Mouse (Mus musculus): ENCODE results near the gene Lmbrd1. TPM values are rescaled to one million over a fixed set of nuclear protein-coding genes. Genes with fewer than 3 reads are reported as not detected.

Lmbrd1 gene
- polyA plus RNA-seq, 1 experiment from 2014 or later, result 36.6 TPM

DNA sequence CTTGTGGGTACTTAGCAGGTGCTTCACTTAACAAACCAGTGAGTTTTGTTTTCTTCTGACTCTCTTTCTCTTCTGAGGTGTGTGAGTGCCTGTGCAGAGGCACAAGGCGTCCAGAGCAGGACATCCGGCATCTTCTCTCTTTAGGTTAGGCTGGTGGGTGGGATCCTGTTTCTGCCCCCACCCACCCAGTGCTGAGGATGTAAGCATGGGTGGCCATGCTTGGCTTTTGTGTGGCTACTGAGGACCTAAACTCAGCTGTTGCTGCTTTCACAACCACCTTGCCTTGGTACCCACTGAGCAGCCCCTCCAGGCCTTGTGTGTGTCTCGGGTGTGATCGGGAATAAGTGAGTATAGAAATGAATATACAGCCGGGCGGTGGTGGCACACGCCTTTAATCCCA, 7.2 kb downstream of the Lmbrd1 start:
- no peaks in the 10 kb centered on the region for H3K4me1 ChIP-seq (replicated peaks)
- H3K9me3 ChIP-seq, result no peaks in the 10 kb centered on the region
- H3K4me3 ChIP-seq (replicated peaks), result no peak overlapping the region
- H3K9ac ChIP-seq, result no peak overlapping the region
- no peak for ATAC-seq
- no peaks in the 10 kb centered on the region for H3K36me3 ChIP-seq
- H3K27ac ChIP-seq, result no peak overlapping the region
- no peak overlapping the region for H3K4me2 ChIP-seq (replicated peaks)
- no peaks in the 10 kb centered on the region for H3K27me3 ChIP-seq (replicated peaks)
- WGBS, result 92% methylated on average over 7 of the region's 7 CpGs

DNA sequence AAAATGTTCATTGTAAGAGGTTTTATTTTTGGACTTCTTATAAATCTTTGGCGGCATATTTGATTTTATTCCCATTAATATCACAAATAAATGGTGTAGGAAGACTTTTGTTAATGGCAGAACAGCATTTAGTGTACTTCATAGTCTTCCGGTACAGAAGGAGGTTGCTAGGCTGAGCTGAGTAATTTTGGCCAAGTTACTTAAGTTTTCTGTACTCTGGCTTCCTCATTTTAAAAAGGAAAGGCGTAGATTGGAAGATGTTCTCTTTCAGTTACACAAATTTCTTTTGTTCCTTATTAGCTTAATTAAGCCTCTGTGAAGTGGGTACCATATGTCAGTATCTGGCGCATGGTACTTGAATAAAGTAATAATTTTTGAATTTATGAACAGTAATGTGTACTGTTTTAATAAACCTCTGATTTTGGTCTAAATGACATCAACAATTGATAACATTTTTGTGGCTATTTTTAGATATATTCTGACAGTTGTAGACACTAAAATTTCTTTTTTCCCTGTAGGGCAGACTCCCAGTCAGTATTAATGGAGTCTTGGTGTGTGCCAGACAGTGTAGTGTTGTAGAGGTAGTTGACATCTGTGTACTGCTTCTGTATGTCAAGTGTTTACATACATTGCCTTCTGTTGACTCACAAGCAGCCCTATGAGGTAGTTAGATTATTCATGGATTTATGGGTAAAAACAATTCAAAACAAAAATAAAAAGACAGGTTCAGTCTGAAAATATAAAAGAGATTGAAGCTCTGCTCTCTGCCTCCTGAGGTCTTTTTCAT, 8.0 kb downstream of the Lmbrd1 start:
- no peaks in the 10 kb centered on the region for H3K27me3 ChIP-seq (replicated peaks)
- H3K9ac ChIP-seq, result no peak overlapping the region
- H3K36me3 ChIP-seq, result no peaks in the 10 kb centered on the region
- H3K27ac ChIP-seq, result no peak overlapping the region
- 91% methylated on average over 4 of the region's 4 CpGs for WGBS
- H3K4me2 ChIP-seq (replicated peaks), result no peak overlapping the region
- no peaks in the 10 kb centered on the region for H3K9me3 ChIP-seq
- no peak overlapping the region for H3K4me3 ChIP-seq (replicated peaks)
- no peaks in the 10 kb centered on the region for H3K4me1 ChIP-seq (replicated peaks)
- ATAC-seq, result no peak

DNA sequence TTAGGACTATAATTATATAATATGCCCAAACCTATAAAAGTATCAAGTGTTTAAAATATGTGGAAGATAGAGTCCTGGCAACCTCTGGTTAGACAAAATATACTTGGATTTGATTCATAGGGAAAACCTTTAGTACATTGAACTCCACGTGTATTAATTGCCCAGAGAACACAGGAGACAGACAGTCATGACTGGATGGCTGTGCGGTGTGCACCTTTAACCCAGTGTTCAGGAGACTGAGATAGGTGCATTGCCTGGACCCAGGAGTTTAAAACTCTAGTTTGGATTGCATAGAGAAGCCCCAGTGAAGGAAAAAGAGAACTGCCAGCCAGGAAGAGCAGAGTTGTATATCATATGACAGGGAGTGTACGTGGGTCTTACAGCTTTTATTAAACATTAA, 19.2 kb downstream of the Lmbrd1 start:
- Histone ChIP-seq H3K4me2 (replicated peaks) (no peak overlapping the region), H3K9me3 (no peaks in the 10 kb centered on the region), H3K27ac (peak overlapping the region; percentile 17; the same call in 1 of the 2 replicates), H3K36me3 (no peaks in the 10 kb centered on the region), H3K4me1 (replicated peaks) (0 out of 2 replicates have a peak, but pooled peaks cover 7% of the 10 kb centered on the region), H3K4me3 (replicated peaks) (no peak overlapping the region), H3K27me3 (replicated peaks) (no peaks in the 10 kb centered on the region), H3K9ac (no peak overlapping the region)
- no peak for ATAC-seq
- WGBS, result 68% methylated on average over 3 of the region's 3 CpGs

DNA sequence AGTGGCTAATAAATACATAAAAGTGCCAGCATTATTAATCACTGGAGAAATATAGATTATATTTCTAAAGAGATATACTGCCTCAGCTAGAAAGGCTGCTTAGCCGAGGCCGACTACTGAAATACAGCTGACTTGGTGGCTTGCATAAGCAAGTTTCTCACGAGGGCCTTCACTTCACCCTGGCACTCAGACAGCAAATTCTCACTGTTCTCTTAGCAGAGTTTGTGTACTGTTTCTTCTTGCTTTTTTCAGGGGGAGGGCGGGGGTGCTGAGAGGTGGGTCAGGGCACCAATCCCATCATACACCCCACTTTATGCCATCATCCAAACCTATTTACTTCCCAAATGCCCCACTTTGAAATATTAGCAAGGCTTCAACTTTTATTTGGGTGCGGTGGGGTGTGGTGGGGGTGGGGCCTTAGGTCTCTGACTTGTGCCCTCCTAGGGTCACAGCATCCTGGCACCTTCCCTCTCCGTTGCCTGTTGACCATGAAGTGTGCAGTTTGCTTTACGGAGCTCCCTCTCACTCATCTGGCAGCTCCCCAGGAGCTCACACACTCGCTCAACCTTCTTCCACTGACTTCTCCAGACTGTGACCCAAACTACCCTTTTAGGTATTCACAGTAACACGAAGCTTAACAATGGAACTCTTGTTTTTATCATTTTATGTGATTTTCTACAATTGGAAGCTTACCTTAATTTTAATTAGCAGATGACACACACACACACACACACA, 19.9 kb downstream of the Lmbrd1 start:
- Histone ChIP-seq H3K4me3 (replicated peaks) (no peak overlapping the region), H3K4me2 (replicated peaks) (no peak overlapping the region), H3K4me1 (replicated peaks) (peaks cover 12% of the 10 kb centered on the region), H3K27me3 (replicated peaks) (no peaks in the 10 kb centered on the region), H3K9me3 (no peaks in the 10 kb centered on the region), H3K9ac (no peak overlapping the region), H3K27ac (peak overlapping the region; percentile 17; the same call in 1 of the 2 replicates), H3K36me3 (no peaks in the 10 kb centered on the region)
- 66% methylated on average over 9 of the region's 9 CpGs for WGBS
- no peak for ATAC-seq

DNA sequence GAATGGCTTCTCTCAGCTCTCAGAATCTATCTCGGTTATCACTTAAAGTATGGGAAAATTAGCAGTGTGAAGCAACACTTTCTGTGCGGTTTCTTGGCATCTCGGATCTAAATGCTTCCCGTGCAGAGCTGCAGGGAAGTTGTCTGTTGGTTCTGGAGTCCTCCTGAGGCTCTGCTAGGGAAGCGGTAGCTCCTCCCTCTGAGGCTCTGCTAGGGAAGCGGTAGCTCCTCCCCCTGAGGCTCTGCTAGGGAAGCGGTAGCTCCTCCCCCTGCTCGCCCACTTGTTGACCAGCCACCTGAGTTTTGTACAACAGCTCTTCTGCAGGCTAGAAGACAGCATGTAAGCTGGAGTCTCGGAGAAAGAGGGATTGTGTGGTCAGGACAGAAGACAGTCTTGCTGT, 20.9 kb downstream of the Lmbrd1 start:
- Histone ChIP-seq H3K4me3 (replicated peaks) (no peak overlapping the region), H3K4me1 (replicated peaks) (peaks cover 12% of the 10 kb centered on the region), H3K9me3 (no peaks in the 10 kb centered on the region), H3K27ac (no peak overlapping the region), H3K9ac (no peak overlapping the region), H3K27me3 (replicated peaks) (no peaks in the 10 kb centered on the region), H3K36me3 (no peaks in the 10 kb centered on the region), H3K4me2 (replicated peaks) (peak overlapping the region; percentile 31)
- peak; percentile 84 for ATAC-seq
- WGBS, result 19% methylated on average over 9 of the region's 9 CpGs

DNA sequence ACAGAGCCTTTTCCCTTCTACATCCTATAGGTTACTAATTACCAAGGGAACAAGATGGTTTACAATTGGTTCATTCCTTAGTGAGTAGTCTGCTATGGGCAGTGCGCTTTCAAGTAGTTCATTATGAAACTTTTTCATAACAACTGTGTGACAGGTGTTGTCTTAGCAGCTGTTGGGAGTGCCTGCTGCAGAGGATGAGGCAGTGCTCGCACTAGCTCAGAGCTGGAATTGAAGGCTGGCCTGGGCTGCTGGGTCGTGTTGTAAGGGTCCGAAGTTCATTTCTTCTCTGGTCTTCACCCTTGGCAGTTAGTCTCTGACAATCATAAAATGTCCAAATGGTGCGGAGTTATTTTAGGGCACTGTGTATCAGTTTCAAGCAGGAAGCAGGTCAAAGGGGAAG, 21.8 kb downstream of the Lmbrd1 start:
- peaks cover 12% of the 10 kb centered on the region for H3K4me1 ChIP-seq (replicated peaks)
- H3K27me3 ChIP-seq (replicated peaks), result no peaks in the 10 kb centered on the region
- H3K27ac ChIP-seq, result no peak overlapping the region
- 60% methylated on average over 5 of the region's 5 CpGs for WGBS
- H3K9me3 ChIP-seq, result no peaks in the 10 kb centered on the region
- H3K4me2 ChIP-seq (replicated peaks), result no peak overlapping the region
- H3K36me3 ChIP-seq, result no peaks in the 10 kb centered on the region
- no peak overlapping the region for H3K4me3 ChIP-seq (replicated peaks)
- no peak overlapping the region for H3K9ac ChIP-seq
- peak; percentile 90 for ATAC-seq

DNA sequence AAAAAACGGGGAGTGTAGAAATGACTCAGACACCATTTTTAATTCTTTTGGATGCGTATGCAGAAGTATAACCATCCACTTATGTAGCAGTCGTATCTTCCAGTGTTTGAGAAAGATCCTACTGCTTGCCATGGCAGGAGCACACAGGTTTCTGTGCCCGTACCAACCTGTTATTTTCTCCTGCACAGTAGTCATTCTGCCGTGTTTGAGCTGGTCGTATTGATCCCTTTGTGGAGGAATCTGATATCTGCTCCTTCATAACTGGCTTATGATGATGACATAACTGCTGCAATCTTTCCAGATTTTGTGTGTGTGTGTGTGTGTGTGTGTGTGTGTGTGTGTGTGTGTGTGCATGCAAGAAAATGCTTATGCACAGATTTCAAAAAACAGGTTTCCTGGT, 25.4 kb downstream of the Lmbrd1 start:
- H3K4me1 ChIP-seq (replicated peaks), result peaks cover 12% of the 10 kb centered on the region
- no peaks in the 10 kb centered on the region for H3K36me3 ChIP-seq
- H3K9ac ChIP-seq, result no peak overlapping the region
- ATAC-seq, result no peak
- no peak overlapping the region for H3K27ac ChIP-seq
- H3K4me2 ChIP-seq (replicated peaks), result no peak overlapping the region
- no peaks in the 10 kb centered on the region for H3K27me3 ChIP-seq (replicated peaks)
- H3K9me3 ChIP-seq, result no peaks in the 10 kb centered on the region
- H3K4me3 ChIP-seq (replicated peaks), result no peak overlapping the region
- 72% methylated on average over 6 of the region's 6 CpGs for WGBS

DNA sequence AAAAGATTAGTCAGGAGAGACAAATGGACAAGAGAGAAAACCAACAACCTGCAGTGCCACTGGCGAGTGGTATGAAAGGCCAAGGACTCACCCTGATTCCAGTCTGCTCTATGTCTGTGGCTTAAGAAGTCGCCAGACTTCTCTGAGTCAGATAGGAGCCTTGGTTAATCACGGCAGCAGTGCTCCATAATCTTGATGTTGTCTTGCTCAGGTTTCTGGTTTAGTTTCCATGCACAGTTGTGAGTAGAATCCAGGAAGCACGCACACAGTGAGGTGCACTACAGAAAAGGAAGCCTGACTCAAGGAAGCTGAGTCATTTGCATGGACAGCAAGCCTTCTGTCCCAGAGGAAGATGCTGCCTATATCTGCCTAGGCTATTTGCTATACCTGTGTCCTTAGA, 37.9 kb downstream of the Lmbrd1 start:
- H3K27ac ChIP-seq, result no peak overlapping the region
- no peaks in the 10 kb centered on the region for H3K9me3 ChIP-seq
- no peak overlapping the region for H3K4me2 ChIP-seq (replicated peaks)
- WGBS, result 90% methylated on average over 4 of the region's 4 CpGs
- H3K4me3 ChIP-seq (replicated peaks), result no peak overlapping the region
- peaks cover 2% of the 10 kb centered on the region; the same call in 1 of the 2 replicates for H3K36me3 ChIP-seq
- H3K27me3 ChIP-seq (replicated peaks), result no peaks in the 10 kb centered on the region
- ATAC-seq, result no peak
- no peak overlapping the region for H3K9ac ChIP-seq
- H3K4me1 ChIP-seq (replicated peaks), result no peaks in the 10 kb centered on the region

DNA sequence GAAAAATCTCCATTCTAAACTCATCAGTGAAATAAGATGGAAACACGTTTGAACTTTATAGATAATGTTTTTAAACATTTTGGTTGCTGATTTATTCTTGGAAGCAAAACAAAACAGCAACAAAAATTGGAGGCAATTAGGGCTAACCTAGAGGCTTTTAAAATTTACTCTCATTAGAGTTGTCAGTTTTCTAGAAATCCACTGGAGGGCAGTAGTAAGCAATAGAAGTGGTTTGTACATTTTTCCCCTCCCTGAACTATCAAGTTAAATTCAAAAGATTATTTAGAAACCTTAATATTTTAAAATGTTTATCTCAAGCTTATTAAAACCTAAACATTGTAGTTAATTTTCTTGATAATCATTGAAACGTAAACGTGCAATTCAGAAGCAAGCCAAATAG, 41.2 kb downstream of the Lmbrd1 start:
- 60% methylated on average over 3 of the region's 3 CpGs for WGBS

DNA sequence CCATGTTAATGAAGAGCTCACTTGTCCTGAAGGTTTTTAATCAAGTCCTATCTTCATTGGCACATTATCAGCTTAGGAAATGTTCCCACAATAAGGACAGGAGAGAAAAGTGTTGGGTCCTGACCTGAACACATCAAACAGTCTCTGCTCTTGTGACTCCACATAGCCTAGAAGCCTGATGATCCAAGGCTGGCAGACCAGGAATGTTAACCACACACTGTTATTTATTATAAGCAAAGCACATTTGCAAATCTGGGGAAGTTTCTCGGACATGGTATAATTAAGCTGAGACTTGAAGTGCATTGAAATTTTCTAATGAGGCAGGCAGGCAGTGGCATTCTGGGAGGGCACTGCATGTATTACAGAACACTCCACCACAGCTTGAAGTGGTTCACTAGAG, 41.8 kb downstream of the Lmbrd1 start:
- no peak for ATAC-seq
- Histone ChIP-seq H3K4me3 (replicated peaks) (no peak overlapping the region), H3K4me1 (replicated peaks) (no peaks in the 10 kb centered on the region), H3K27me3 (replicated peaks) (no peaks in the 10 kb centered on the region), H3K36me3 (peaks cover 2% of the 10 kb centered on the region; the same call in 1 of the 2 replicates), H3K9ac (no peak overlapping the region), H3K9me3 (no peaks in the 10 kb centered on the region), H3K27ac (no peak overlapping the region), H3K4me2 (replicated peaks) (no peak overlapping the region)
- WGBS, result 63% methylated on average over 1 of the region's 1 CpGs

More for the DNA sequence above, 41.2 kb downstream of the Lmbrd1 start:
- no peak for ATAC-seq
- no peak overlapping the region for H3K27ac ChIP-seq
- H3K4me3 ChIP-seq (replicated peaks), result no peak overlapping the region
- no peaks in the 10 kb centered on the region for H3K27me3 ChIP-seq (replicated peaks)
- peaks cover 2% of the 10 kb centered on the region; the same call in 1 of the 2 replicates for H3K36me3 ChIP-seq
- H3K9me3 ChIP-seq, result no peaks in the 10 kb centered on the region
- no peaks in the 10 kb centered on the region for H3K4me1 ChIP-seq (replicated peaks)
- H3K9ac ChIP-seq, result no peak overlapping the region
- H3K4me2 ChIP-seq (replicated peaks), result no peak overlapping the region

DNA sequence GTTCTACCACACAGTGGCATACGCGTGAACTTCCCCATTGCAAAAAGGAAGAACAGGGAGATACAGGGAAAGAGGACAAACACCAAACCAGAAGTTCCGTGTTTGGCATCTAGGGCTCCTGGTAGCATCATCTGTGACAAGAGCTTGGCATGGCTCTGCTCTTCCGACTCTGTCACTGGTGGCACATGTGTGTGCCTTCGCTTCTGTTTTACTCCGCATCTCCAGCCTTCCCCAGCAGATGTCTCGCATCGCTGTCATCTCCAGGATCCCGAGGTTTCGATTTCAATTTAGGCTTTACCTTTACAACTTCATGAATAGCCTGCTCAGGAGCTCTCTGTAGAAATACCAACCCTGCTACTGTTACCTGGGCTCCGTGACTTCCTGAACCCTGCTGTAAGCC, 51.4 kb downstream of the Lmbrd1 start:
- Histone ChIP-seq H3K27ac (no peak overlapping the region), H3K9ac (no peak overlapping the region), H3K4me2 (replicated peaks) (no peak overlapping the region), H3K27me3 (replicated peaks) (no peaks in the 10 kb centered on the region), H3K4me1 (replicated peaks) (no peaks in the 10 kb centered on the region), H3K9me3 (no peaks in the 10 kb centered on the region), H3K4me3 (replicated peaks) (no peak overlapping the region), H3K36me3 (peaks cover 10% of the 10 kb centered on the region; the same call in 1 of the 2 replicates)
- WGBS, result 93% methylated on average over 11 of the region's 11 CpGs
- ATAC-seq, result no peak

DNA sequence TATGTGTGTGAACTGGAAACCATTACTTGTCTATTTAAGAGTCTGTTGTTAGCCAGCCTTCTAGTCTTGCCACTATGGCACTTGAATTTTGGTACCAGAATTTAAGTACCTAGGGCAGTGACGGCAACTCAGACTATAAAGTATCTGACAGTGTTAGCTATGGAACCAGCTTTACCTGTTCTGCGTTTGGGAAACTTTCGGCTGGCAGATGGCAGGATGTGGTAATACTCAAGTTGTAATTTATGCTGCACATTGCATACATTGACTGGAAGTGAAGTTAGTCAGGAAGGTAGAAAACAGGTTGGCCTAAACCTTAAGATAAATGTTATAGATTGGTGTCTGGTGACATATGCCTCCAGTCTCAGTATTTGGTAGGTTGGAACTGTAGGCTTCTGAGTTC, 53.9 kb downstream of the Lmbrd1 start:
- 92% methylated on average over 3 of the region's 3 CpGs for WGBS
- Histone ChIP-seq H3K9me3 (no peaks in the 10 kb centered on the region), H3K9ac (no peak overlapping the region), H3K4me3 (replicated peaks) (no peak overlapping the region), H3K27ac (no peak overlapping the region), H3K27me3 (replicated peaks) (no peaks in the 10 kb centered on the region), H3K4me2 (replicated peaks) (no peak overlapping the region), H3K36me3 (peaks cover 10% of the 10 kb centered on the region; the same call in 1 of the 2 replicates), H3K4me1 (replicated peaks) (no peaks in the 10 kb centered on the region)
- ATAC-seq, result no peak
